ENCODE assay signal across 10 mouse cellular contexts in the genomic region with DNA sequence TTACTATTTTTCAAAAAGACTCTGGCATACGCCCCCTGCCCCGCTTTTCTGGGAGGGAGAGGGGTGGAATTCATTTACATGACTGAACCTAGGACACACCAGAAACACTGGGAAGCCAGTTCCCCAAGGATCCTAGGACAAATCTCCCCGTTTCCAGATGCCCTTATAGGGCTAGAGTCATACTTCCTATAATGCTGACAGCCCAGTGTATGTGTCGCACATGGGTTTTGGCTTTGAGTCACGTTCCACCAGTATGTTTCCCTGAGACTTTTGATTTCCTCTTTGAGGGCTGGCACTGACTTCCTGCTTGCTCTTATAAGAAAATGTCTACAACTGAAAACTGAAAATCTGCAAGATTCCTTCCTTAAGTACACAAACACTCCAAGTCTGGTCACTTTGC. TPM values are rescaled to one million over a fixed set of nuclear protein-coding genes. Genes with fewer than 3 reads are reported as not detected.
DNase-seq lines count a peak whose midpoint lies in the region; ATAC-seq and TF ChIP-seq lines count a peak whose summit lies in the region.
"Had no signal": no experiment of that assay in that cellular context is flagged by ENCODE, and none has a peak within 500 bp of the region (broad histone marks: within the 10 kb centered on the region; RNA-seq: fewer than 3 reads in every experiment).

No protein-coding gene starts in this region.

- no peaks in the 10 kb centered on the region for H3K9me3 ChIP-seq in heart, embryonic 10.5 days
- no peaks in the 10 kb centered on the region for H3K9me3 ChIP-seq in heart, embryonic 11.5 days (replicated peaks; ENCODE audit: control insufficient read depth, low read length)
- H3K9me3 ChIP-seq in midbrain, embryonic 10.5 days (replicated peaks), result no peaks in the 10 kb centered on the region
- no peaks in the 10 kb centered on the region for H3K9me3 ChIP-seq in midbrain, embryonic 11.5 days (ENCODE audit: control insufficient read depth, low read length)

- peak overlapping the region; percentile 42; the same call in 1 of the 2 replicates for H3K27ac ChIP-seq in heart, embryonic 10.5 days
- H3K27ac ChIP-seq in heart, embryonic 11.5 days (ENCODE audit: low read depth, low read length), result no peak overlapping the region
- H3K27ac ChIP-seq in midbrain, embryonic 10.5 days (replicated peaks), result peak overlapping the region; percentile 13; the same call in 1 of the 2 replicates
- H3K27ac ChIP-seq in midbrain, embryonic 11.5 days (ENCODE audit: low read depth, low read length), result no peak overlapping the region
- H3K27ac ChIP-seq in bone marrow macrophage, adult 2 months (ENCODE audit: insufficient read depth, low read depth, low read length), result peak overlapping the region; percentile 34

- TF ChIP-seq CTCF in bone marrow macrophage, adult 2 months (IDR thresholded peaks at IDR 0.05; ENCODE audit: low read depth, low read length), result no peak

- WGBS in heart, embryonic 10.5 days, result 71% methylated on average over 5 of the region's 5 CpGs
- WGBS in heart, embryonic 11.5 days (ENCODE audit: insufficient replicate concordance), result 65% methylated on average over 5 of the region's 5 CpGs
- WGBS in midbrain, embryonic 10.5 days, result 71% methylated on average over 5 of the region's 5 CpGs
- 66% methylated on average over 5 of the region's 5 CpGs for WGBS in midbrain, embryonic 11.5 days

- TF ChIP-seq POLR2A in bone marrow macrophage, adult 2 months (IDR thresholded peaks at IDR 0.05; ENCODE audit: borderline replicate concordance, low read depth, low read length), result no peak

- no peak overlapping the region for H3K9ac ChIP-seq in heart, embryonic 11.5 days (ENCODE audit: low read depth, low read length)
- no peak overlapping the region for H3K9ac ChIP-seq in midbrain, embryonic 11.5 days (ENCODE audit: low read length)
- H3K9ac ChIP-seq: forebrain, postnatal 0 days had no signal

- H3K27me3 ChIP-seq in heart, embryonic 10.5 days (ENCODE audit: insufficient read depth, poor library complexity, severe bottlenecking), result no peaks in the 10 kb centered on the region
- H3K27me3 ChIP-seq in heart, embryonic 11.5 days (ENCODE audit: control insufficient read depth, insufficient read depth, low read length), result no peaks in the 10 kb centered on the region
- no peaks in the 10 kb centered on the region for H3K27me3 ChIP-seq in midbrain, embryonic 10.5 days (ENCODE audit: low read depth, poor library complexity, severe bottlenecking)
- no peaks in the 10 kb centered on the region for H3K27me3 ChIP-seq in midbrain, embryonic 11.5 days (ENCODE audit: control insufficient read depth, insufficient read depth, low read length)

- no peaks in the 10 kb centered on the region for H3K36me3 ChIP-seq in heart, embryonic 10.5 days
- no peaks in the 10 kb centered on the region for H3K36me3 ChIP-seq in heart, embryonic 11.5 days (ENCODE audit: control insufficient read depth, insufficient read depth, low read length)
- H3K36me3 ChIP-seq in midbrain, embryonic 10.5 days, result 0 out of 2 replicates have a peak, but pooled peaks cover 3% of the 10 kb centered on the region
- H3K36me3 ChIP-seq in midbrain, embryonic 11.5 days (ENCODE audit: control insufficient read depth, insufficient read depth, low read length), result no peaks in the 10 kb centered on the region

- DNase-seq in heart, embryonic 10.5 days (ENCODE audit: low spot score), result no peak
- no peak for DNase-seq in midbrain, embryonic 10.5 days (ENCODE audit: low spot score)
- DNase-seq in midbrain, embryonic 11.5 days (ENCODE audit: low spot score, missing footprints), result no peak
- DNase-seq in left cerebral cortex, postnatal 4 days, result no peak
- DNase-seq in spleen, postnatal 36 days (ENCODE audit: low spot score in 2 of 2), result no peak

- H3K4me2 ChIP-seq in heart, embryonic 11.5 days, result no peak overlapping the region
- H3K4me2 ChIP-seq in midbrain, embryonic 11.5 days, result no peak overlapping the region

- ATAC-seq in heart, embryonic 11.5 days (replicated peaks; ENCODE audit: insufficient number of reproducible peaks, low FRiP score, low TSS enrichment), result no peak
- ATAC-seq in midbrain, embryonic 11.5 days (ENCODE audit: low FRiP score), result no peak
- peak; percentile 62 for ATAC-seq in megakaryocyte, adult 5-6 weeks (ENCODE audit: poor library complexity, severe bottlenecking)

- H3K4me3 ChIP-seq in heart, embryonic 10.5 days, result no peak overlapping the region
- no peak overlapping the region for H3K4me3 ChIP-seq in heart, embryonic 11.5 days (ENCODE audit: low read depth, low read length)
- H3K4me3 ChIP-seq in midbrain, embryonic 10.5 days, result no peak overlapping the region
- H3K4me3 ChIP-seq in midbrain, embryonic 11.5 days (ENCODE audit: low read depth, low read length), result no peak overlapping the region
- H3K4me3 ChIP-seq in bone marrow macrophage, adult 2 months (ENCODE audit: insufficient read depth, low read length), result no peak overlapping the region
- H3K4me3 ChIP-seq: megakaryocyte, embryonic 14.5 days had no signal

- intact Hi-C loops in left cerebral cortex, postnatal 4 days (cut with DNase I), result no loop called here

- H3K4me1 ChIP-seq in heart, embryonic 10.5 days, result peaks cover 46% of the 10 kb centered on the region
- H3K4me1 ChIP-seq in heart, embryonic 11.5 days (ENCODE audit: control insufficient read depth, insufficient read depth, low read length), result peaks cover 17% of the 10 kb centered on the region
- H3K4me1 ChIP-seq in midbrain, embryonic 10.5 days, result peaks cover 56% of the 10 kb centered on the region
- H3K4me1 ChIP-seq in midbrain, embryonic 11.5 days (ENCODE audit: control insufficient read depth, insufficient read depth, low read length), result peaks cover 8% of the 10 kb centered on the region
- peaks cover 11% of the 10 kb centered on the region for H3K4me1 ChIP-seq in bone marrow macrophage, adult 2 months (ENCODE audit: control insufficient read depth, insufficient read depth, low read length)

RNA-seq across cellular contexts. Expression of a gene that starts 3.5 kb away (rescaled TPM):
- 20.5 and 32.0 TPM in 2 replicates for polyA plus RNA-seq in heart, embryonic 10.5 days (2016; fragmentation: Nextera tagmentation; extraction: Ambion mirVana)
- polyA plus RNA-seq in heart, embryonic 11.5 days (2014; fragmentation: Nextera tagmentation; extraction: Ambion mirVana), result 25.2 and 26.4 TPM in 2 replicates
- 7.1 and 10.3 TPM in 2 replicates for polyA plus RNA-seq in midbrain, embryonic 10.5 days (2016; fragmentation: Nextera tagmentation; extraction: Ambion mirVana)
- 3.2 and 3.8 TPM in 2 replicates for polyA plus RNA-seq in midbrain, embryonic 11.5 days (2014; fragmentation: Nextera tagmentation; extraction: Ambion mirVana)
- polyA plus RNA-seq in bone marrow macrophage, adult 2 months (2012; ENCODE audit: insufficient read depth, insufficient read length, missing spikeins), result 6.7 and 8.6 TPM in 2 replicates
- 0.36 TPM in 1 of 2 replicates, not detected in the other for total RNA-seq in megakaryocyte, adult 5-6 weeks (2015)
- total RNA-seq in megakaryocyte, adult 5-6 weeks (2017), result 0.12 TPM in 1 of 2 replicates, not detected in the other
- 10 to 100 TPM; 26.6 to 28.2 TPM for total RNA-seq in left cerebral cortex, postnatal 4 days (2021)

Comparison
In these comparisons a context has a peak if more than half of its experiments do, and no peak if none do; other contexts are left out.
1. H3K27ac ChIP-seq: peak in heart, embryonic 10.5 days (single experiment), midbrain, embryonic 10.5 days (single experiment) and bone marrow macrophage, adult 2 months (single experiment); none in heart, embryonic 11.5 days (single experiment) and midbrain, embryonic 11.5 days (single experiment).